Mouse (Mus musculus) skeletal muscle tissue, postnatal 0 days (tissue): ENCODE data around the gene Rpgr. TPM values are rescaled to one million over a fixed set of nuclear protein-coding genes. Genes with fewer than 3 reads are reported as not detected.

Source experiments
- polyA plus RNA-seq: library from polyadenylated mRNA; unstranded; fragments of >200 nt; fragmentation: Nextera tagmentation; extraction: Ambion mirVana; gene quantifications from 2 replicates; pipeline ENCODE4 v1.2.1, GENCODE M21; 2015

The Rpgr gene
- polyA plus RNA-seq: 6.2 and 6.6 TPM in 2 replicates

GRCm38 (mm10) chrX:10216410-10216949, at the start of gene Rpgr:
Gene Rpgr, minus strand, starts transcription at chrX:10216920.

GRCm38 (mm10) chrX:10251852-10252504, 35.3 kb upstream of the Rpgr start, which contains the start of gene Otc:
Gene Otc, plus strand, starts transcription at chrX:10252305.

GRCm38 (mm10) chrX:10117065-10117719, 99.5 kb downstream of the Rpgr start, which contains the start of gene Srpx:
Gene Srpx, minus strand, starts transcription at chrX:10117709.

Other genes with a start within 250 kb of the Rpgr start
- 45.3 and 45.5 TPM in 2 replicates for gene Srpx, start 99.2 kb downstream of the Rpgr start, polyA plus RNA-seq
- 0.05 TPM in 1 of 2 replicates, not detected in the other for gene Otc, start 35.4 kb upstream of the Rpgr start, polyA plus RNA-seq